Comparison of ENCODE assay signal across 8 mouse cellular contexts in genomic region chr19:42144541-42145167, GRCm38 (mm10). TPM values are rescaled to one million over a fixed set of nuclear protein-coding genes. Genes with fewer than 3 reads are reported as not detected.
A peak's percentile ranks its signal among the peaks of the same experiment; 100 is the strongest.
DNase-seq lines count a peak whose midpoint lies in the region; ATAC-seq and TF ChIP-seq lines count a peak whose summit lies in the region.

No protein-coding gene starts in this region.

- TF ChIP-seq POLR2A in kidney, adult 2 months (IDR thresholded peaks at IDR 0.05; ENCODE audit: low read depth, low read length) = no peak
- TF ChIP-seq POLR2A in brain, embryonic 14.5 days (IDR thresholded peaks at IDR 0.05; ENCODE audit: borderline replicate concordance, extremely low read depth, insufficient read depth, insufficient read length, poor library complexity, severe bottlenecking) = no peak

- H3K9ac ChIP-seq in kidney, embryonic 16.5 days (replicated peaks; ENCODE audit: low read length) = no peak overlapping the region
- no peak overlapping the region for H3K9ac ChIP-seq in limb, embryonic 15.5 days

- peaks cover 10% of the 10 kb centered on the region for H3K4me1 ChIP-seq in kidney, adult 2 months (ENCODE audit: control insufficient read depth, insufficient read depth, low read length)
- peaks cover 16% of the 10 kb centered on the region for H3K4me1 ChIP-seq in kidney, embryonic 16.5 days (ENCODE audit: insufficient read depth, low read length)
- H3K4me1 ChIP-seq in limb, embryonic 15.5 days = peaks cover 30% of the 10 kb centered on the region

- no peaks in the 10 kb centered on the region for H3K9me3 ChIP-seq in kidney, embryonic 16.5 days (ENCODE audit: low read length)
- H3K9me3 ChIP-seq in limb, embryonic 15.5 days = no peaks in the 10 kb centered on the region

- no peaks in the 10 kb centered on the region for H3K36me3 ChIP-seq in kidney, adult 2 months (ENCODE audit: control insufficient read depth, insufficient read depth, low read length)
- no peaks in the 10 kb centered on the region for H3K36me3 ChIP-seq in kidney, embryonic 16.5 days (ENCODE audit: insufficient read depth, low read length)
- H3K36me3 ChIP-seq in limb, embryonic 15.5 days = no peaks in the 10 kb centered on the region

- H3K27me3 ChIP-seq in kidney, adult 2 months (replicated peaks; ENCODE audit: control insufficient read depth, insufficient read depth, low read length) = no peaks in the 10 kb centered on the region
- no peaks in the 10 kb centered on the region for H3K27me3 ChIP-seq in kidney, embryonic 16.5 days (ENCODE audit: insufficient read depth, low read length)
- no peaks in the 10 kb centered on the region for H3K27me3 ChIP-seq in limb, embryonic 15.5 days

- H3K4me2 ChIP-seq in kidney, embryonic 16.5 days (replicated peaks; ENCODE audit: low read depth, low read length) = no peak overlapping the region
- no peak overlapping the region for H3K4me2 ChIP-seq in limb, embryonic 15.5 days

- 27% methylated on average over 8 of the region's 8 CpGs for WGBS in kidney, adult 2 months
- 29% methylated on average over 8 of the region's 8 CpGs for WGBS in kidney, embryonic 16.5 days
- 26% methylated on average over 8 of the region's 8 CpGs for WGBS in limb, embryonic 15.5 days

- DNase-seq in kidney, adult 2 months = peak; percentile 92
- DNase-seq in brain, embryonic 14.5 days (ENCODE audit: low read depth) = peak; percentile 93
- DNase-seq in forelimb bud, embryonic 11.5 days (ENCODE audit: low read depth, low spot score) = peak; percentile 93
- peak; percentile 91 for DNase-seq in induced T-regulatory cell, adult 2 months (ENCODE audit: low read depth)
- peak; percentile 84 for DNase-seq in retina, postnatal 1 day
- DNase-seq in thymus, postnatal 4 days = peak; percentile 93

- peak; percentile 68 for TF ChIP-seq CTCF in kidney, adult 2 months (conservative IDR thresholded peaks at IDR 0.05; ENCODE audit: insufficient read depth, insufficient read length, low read depth, low read length)
- TF ChIP-seq CTCF in brain, embryonic 14.5 days (IDR thresholded peaks at IDR 0.05; ENCODE audit: borderline replicate concordance, extremely low read depth, insufficient read depth, insufficient read length) = peak; percentile 76; the same call in 1 of the 2 replicates

- no peak for ATAC-seq in kidney, embryonic 16.5 days (ENCODE audit: low FRiP score, low TSS enrichment)
- ATAC-seq in limb, embryonic 15.5 days (ENCODE audit: insufficient number of reproducible peaks, low FRiP score, low TSS enrichment, low read depth) = no peak

- 0 out of 2 replicates have a peak overlapping the region, but pooled peaks have one; percentile 32 for H3K27ac ChIP-seq in kidney, adult 2 months (ENCODE audit: insufficient read depth, low read depth, low read length)
- H3K27ac ChIP-seq in kidney, embryonic 16.5 days (ENCODE audit: low read length) = no peak overlapping the region
- H3K27ac ChIP-seq in limb, embryonic 15.5 days = 0 out of 2 replicates have a peak overlapping the region, but pooled peaks have one; percentile 33

- H3K4me3 ChIP-seq in kidney, adult 2 months (ENCODE audit: insufficient read depth, low read depth, low read length) = no peak overlapping the region
- H3K4me3 ChIP-seq in kidney, embryonic 16.5 days (ENCODE audit: low read length) = no peak overlapping the region
- no peak overlapping the region for H3K4me3 ChIP-seq in limb, embryonic 15.5 days

RNA-seq across cellular contexts. Expression of gene Marveld1, which starts 2.5 kb away (rescaled TPM):
- 44.6 and 53.2 TPM in 2 replicates for polyA plus RNA-seq in kidney, adult 2 months (2012; rRNA removed)
- 8.6 and 8.7 TPM in 2 replicates for polyA plus RNA-seq in kidney, embryonic 16.5 days (2015; fragmentation: Nextera tagmentation; extraction: Ambion mirVana)
- 15.2 and 16.7 TPM in 2 replicates for polyA plus RNA-seq in brain, embryonic 14.5 days (2012; rRNA removed)
- 15.2 and 16.6 TPM in 2 replicates for polyA plus RNA-seq in limb, embryonic 15.5 days (2015; fragmentation: Nextera tagmentation; extraction: Ambion mirVana)

RNA-seq across cellular contexts. Expression of gene Avpi1, which starts 15.8 kb away (rescaled TPM):
- 17.5 and 19.5 TPM in 2 replicates for polyA plus RNA-seq in kidney, adult 2 months (2012; rRNA removed)
- polyA plus RNA-seq in kidney, embryonic 16.5 days (2015; fragmentation: Nextera tagmentation; extraction: Ambion mirVana) = 24.9 and 30.7 TPM in 2 replicates
- 4.5 and 5.4 TPM in 2 replicates for polyA plus RNA-seq in brain, embryonic 14.5 days (2012; rRNA removed)
- 38.7 and 41.2 TPM in 2 replicates for polyA plus RNA-seq in limb, embryonic 15.5 days (2015; fragmentation: Nextera tagmentation; extraction: Ambion mirVana)

RNA-seq across cellular contexts. Expression of gene Zfyve27, which starts 19.1 kb away (rescaled TPM):
- 30.7 and 32.6 TPM in 2 replicates for polyA plus RNA-seq in kidney, adult 2 months (2012; rRNA removed)
- 33.2 and 35.1 TPM in 2 replicates for polyA plus RNA-seq in kidney, embryonic 16.5 days (2015; fragmentation: Nextera tagmentation; extraction: Ambion mirVana)
- 104 and 141 TPM in 2 replicates for polyA plus RNA-seq in brain, embryonic 14.5 days (2012; rRNA removed)
- 22.5 and 25.0 TPM in 2 replicates for polyA plus RNA-seq in limb, embryonic 15.5 days (2015; fragmentation: Nextera tagmentation; extraction: Ambion mirVana)

RNA-seq across cellular contexts. Expression of gene Pi4k2a, which starts 54.4 kb away (rescaled TPM):
- polyA plus RNA-seq in kidney, adult 2 months (2012; rRNA removed) = 41.7 and 45.4 TPM in 2 replicates
- 9.1 and 15.3 TPM in 2 replicates for polyA plus RNA-seq in kidney, embryonic 16.5 days (2015; fragmentation: Nextera tagmentation; extraction: Ambion mirVana)
- 41.3 and 44.6 TPM in 2 replicates for polyA plus RNA-seq in brain, embryonic 14.5 days (2012; rRNA removed)
- 17.6 and 23.7 TPM in 2 replicates for polyA plus RNA-seq in limb, embryonic 15.5 days (2015; fragmentation: Nextera tagmentation; extraction: Ambion mirVana)

RNA-seq across cellular contexts. Expression of gene Sfrp5, which starts 57.4 kb away (rescaled TPM):
- polyA plus RNA-seq in kidney, adult 2 months (2012; rRNA removed) = 3.6 and 4.8 TPM in 2 replicates
- polyA plus RNA-seq in kidney, embryonic 16.5 days (2015; fragmentation: Nextera tagmentation; extraction: Ambion mirVana) = 0.92 and 1.1 TPM in 2 replicates
- 4.5 and 4.6 TPM in 2 replicates for polyA plus RNA-seq in brain, embryonic 14.5 days (2012; rRNA removed)
- 10.6 and 12.0 TPM in 2 replicates for polyA plus RNA-seq in limb, embryonic 15.5 days (2015; fragmentation: Nextera tagmentation; extraction: Ambion mirVana)
